Mouse (Mus musculus) hindbrain, embryonic 13.5 days (tissue): ENCODE measurements around the gene Pcx. TPM values are rescaled to one million over a fixed set of nuclear protein-coding genes. Genes with fewer than 3 reads are reported as not detected.

Source experiments
- ATAC-seq: fragments of 200-750 bp; cut with Nextera tagmentation; 2 replicates; pipeline ENCODE4 v1.8.0; 2017; ENCODE audit warnings: moderate TSS enrichment; ENCODE audit not compliant: low FRiP score
- H3K27ac ChIP-seq: fragments of 300-500 bp; sonication (generic); 2 replicates; pipeline ENCODE4 v1.5.1; 2015; ENCODE audit warnings: inconsistent platforms, mild to moderate bottlenecking, moderate library complexity
- H3K27me3 ChIP-seq: fragments of 300-500 bp; sonication (generic); 2 replicates; pipeline ENCODE4 v1.6.1; 2015; ENCODE audit warnings: mild to moderate bottlenecking, inconsistent platforms
- H3K36me3 ChIP-seq: fragments of 300-500 bp; sonication (generic); 2 replicates; pipeline ENCODE4 v1.6.1; 2015; ENCODE audit warnings: mild to moderate bottlenecking, inconsistent platforms
- H3K4me1 ChIP-seq: fragments of 300-500 bp; sonication (generic); replicated peaks from 2 replicates; pipeline ENCODE4 v1.6.1; 2015; ENCODE audit warnings: inconsistent platforms
- H3K4me2 ChIP-seq: fragments of 300-500 bp; sonication (generic); 2 replicates; pipeline ENCODE4 v1.6.1; 2015; ENCODE audit warnings: inconsistent platforms, mild to moderate bottlenecking, moderate library complexity
- H3K4me3 ChIP-seq: fragments of 300-500 bp; sonication (generic); 2 replicates; pipeline ENCODE4 v1.5.1; 2015; ENCODE audit warnings: mild to moderate bottlenecking, inconsistent platforms
- H3K9ac ChIP-seq: fragments of 300-500 bp; sonication (generic); 2 replicates; pipeline ENCODE4 v1.6.1; 2015; ENCODE audit warnings: mild to moderate bottlenecking, inconsistent platforms
- H3K9me3 ChIP-seq: fragments of 300-500 bp; sonication (generic); 2 replicates; pipeline ENCODE4 v1.6.1; 2016; ENCODE audit warnings: inconsistent platforms
- WGBS: fragments of 180-500 bp; shearing (Covaris S2); methylation state at CpG from one replicate; pipeline ENCODE4 v1.1.7; 2015; 5-methylcytosine and 5-hydroxymethylcytosine counted together
- polyA plus RNA-seq: library from polyadenylated mRNA; unstranded; fragments of >200 nt; fragmentation: Nextera tagmentation; extraction: Ambion mirVana; gene quantifications from 2 replicates; pipeline ENCODE4 v1.2.1, GENCODE M21; 2015

The Pcx gene
- polyA plus RNA-seq, 1 experiment from 2014 or later: 24.3 TPM

- Histone ChIP-seq H3K9ac (no peak overlapping the region), H3K27me3 (no peaks in the 10 kb centered on the region), H3K9me3 (no peaks in the 10 kb centered on the region), H3K4me1 (no peaks in the 10 kb centered on the region), H3K4me3 (no peak overlapping the region), H3K36me3 (no peaks in the 10 kb centered on the region), H3K4me2 (no peak overlapping the region), H3K27ac (no peak overlapping the region)
- WGBS: 83% methylated on average over 3 of the region's 3 CpGs
- ATAC-seq: no peak
Measured at GRCm38 (mm10) chr19:4540992-4541391, 30.7 kb downstream of the Pcx start.

GRCm38 (mm10) chr19:4542081-4542480, 31.8 kb downstream of the Pcx start:
- Histone ChIP-seq H3K4me3 (no peak overlapping the region), H3K36me3 (no peaks in the 10 kb centered on the region), H3K9me3 (no peaks in the 10 kb centered on the region), H3K9ac (no peak overlapping the region), H3K4me2 (no peak overlapping the region), H3K27me3 (no peaks in the 10 kb centered on the region), H3K27ac (no peak overlapping the region), H3K4me1 (no peaks in the 10 kb centered on the region)
- ATAC-seq: no peak

GRCm38 (mm10) chr19:4545091-4545490, 34.8 kb downstream of the Pcx start:
- Histone ChIP-seq H3K4me2 (no peak overlapping the region), H3K27me3 (no peaks in the 10 kb centered on the region), H3K9me3 (no peaks in the 10 kb centered on the region), H3K4me1 (no peaks in the 10 kb centered on the region), H3K9ac (no peak overlapping the region), H3K27ac (no peak overlapping the region), H3K36me3 (no peaks in the 10 kb centered on the region), H3K4me3 (no peak overlapping the region)
- no peak for ATAC-seq
- WGBS: 90% methylated on average over 4 of the region's 4 CpGs

GRCm38 (mm10) chr19:4545841-4546240, 35.6 kb downstream of the Pcx start:
- Histone ChIP-seq H3K36me3 (no peaks in the 10 kb centered on the region), H3K4me2 (no peak overlapping the region), H3K9me3 (no peaks in the 10 kb centered on the region), H3K4me3 (no peak overlapping the region), H3K4me1 (no peaks in the 10 kb centered on the region), H3K27ac (no peak overlapping the region), H3K9ac (no peak overlapping the region), H3K27me3 (no peaks in the 10 kb centered on the region)
- WGBS: 90% methylated on average over 6 of the region's 6 CpGs
- no peak for ATAC-seq

- Histone ChIP-seq H3K9me3 (no peaks in the 10 kb centered on the region), H3K9ac (no peak overlapping the region), H3K36me3 (no peaks in the 10 kb centered on the region), H3K4me2 (no peak overlapping the region), H3K4me1 (no peaks in the 10 kb centered on the region), H3K27me3 (no peaks in the 10 kb centered on the region), H3K4me3 (no peak overlapping the region), H3K27ac (no peak overlapping the region)
- WGBS: 89% methylated on average over 6 of the region's 6 CpGs
- ATAC-seq: no peak
Measured at GRCm38 (mm10) chr19:4547801-4548200, 37.5 kb downstream of the Pcx start.

- H3K9me3 ChIP-seq: no peaks in the 10 kb centered on the region
- ATAC-seq: no peak
- H3K4me2 ChIP-seq: no peak overlapping the region
- no peak overlapping the region for H3K4me3 ChIP-seq
- H3K9ac ChIP-seq: no peak overlapping the region
- H3K4me1 ChIP-seq: no peaks in the 10 kb centered on the region
- no peak overlapping the region for H3K27ac ChIP-seq
- no peaks in the 10 kb centered on the region for H3K27me3 ChIP-seq
- WGBS: 74% methylated on average over 3 of the region's 3 CpGs
- no peaks in the 10 kb centered on the region for H3K36me3 ChIP-seq
Measured at GRCm38 (mm10) chr19:4548305-4548883, 38.1 kb downstream of the Pcx start.

GRCm38 (mm10) chr19:4554248-4554647, 44.0 kb downstream of the Pcx start:
- no peak for ATAC-seq
- no peaks in the 10 kb centered on the region for H3K36me3 ChIP-seq
- H3K9ac ChIP-seq: no peak overlapping the region
- H3K27me3 ChIP-seq: no peaks in the 10 kb centered on the region
- no peaks in the 10 kb centered on the region for H3K9me3 ChIP-seq
- no peak overlapping the region for H3K4me2 ChIP-seq
- peaks cover 15% of the 10 kb centered on the region for H3K4me1 ChIP-seq
- H3K27ac ChIP-seq: no peak overlapping the region
- no peak overlapping the region for H3K4me3 ChIP-seq

GRCm38 (mm10) chr19:4555086-4555485, 44.8 kb downstream of the Pcx start:
- H3K27ac ChIP-seq: no peak overlapping the region
- WGBS: 72% methylated on average over 7 of the region's 7 CpGs
- no peaks in the 10 kb centered on the region for H3K9me3 ChIP-seq
- H3K36me3 ChIP-seq: no peaks in the 10 kb centered on the region
- no peak overlapping the region for H3K4me2 ChIP-seq
- no peak for ATAC-seq
- H3K9ac ChIP-seq: no peak overlapping the region
- no peak overlapping the region for H3K4me3 ChIP-seq
- no peaks in the 10 kb centered on the region for H3K27me3 ChIP-seq
- H3K4me1 ChIP-seq: peaks cover 24% of the 10 kb centered on the region

GRCm38 (mm10) chr19:4556787-4557186, 46.5 kb downstream of the Pcx start:
- no peaks in the 10 kb centered on the region for H3K27me3 ChIP-seq
- WGBS: 89% methylated on average over 2 of the region's 2 CpGs
- H3K4me3 ChIP-seq: no peak overlapping the region
- H3K9ac ChIP-seq: no peak overlapping the region
- H3K4me1 ChIP-seq: peaks cover 27% of the 10 kb centered on the region
- no peaks in the 10 kb centered on the region for H3K9me3 ChIP-seq
- H3K36me3 ChIP-seq: no peaks in the 10 kb centered on the region
- no peak overlapping the region for H3K4me2 ChIP-seq
- no peak overlapping the region for H3K27ac ChIP-seq
- no peak for ATAC-seq

GRCm38 (mm10) chr19:4557796-4558569, 47.7 kb downstream of the Pcx start:
- Histone ChIP-seq H3K4me1 (peaks cover 27% of the 10 kb centered on the region), H3K27ac (peak overlapping the region; percentile 73), H3K4me3 (no peak overlapping the region), H3K9ac (no peak overlapping the region), H3K4me2 (no peak overlapping the region), H3K27me3 (no peaks in the 10 kb centered on the region), H3K36me3 (no peaks in the 10 kb centered on the region), H3K9me3 (no peaks in the 10 kb centered on the region)
- WGBS: 65% methylated on average over 8 of the region's 8 CpGs
- ATAC-seq: peak; percentile 77

GRCm38 (mm10) chr19:4558570-4558955, 48.3 kb downstream of the Pcx start:
- Histone ChIP-seq H3K4me2 (no peak overlapping the region), H3K4me1 (peaks cover 27% of the 10 kb centered on the region), H3K36me3 (no peaks in the 10 kb centered on the region), H3K27me3 (no peaks in the 10 kb centered on the region), H3K9me3 (no peaks in the 10 kb centered on the region), H3K27ac (peak overlapping the region; percentile 73), H3K4me3 (no peak overlapping the region), H3K9ac (peak overlapping the region; percentile 58; the same call in 1 of the 2 replicates)
- 64% methylated on average over 3 of the region's 3 CpGs for WGBS
- ATAC-seq: peak; percentile 57

GRCm38 (mm10) chr19:4559011-4559410, 48.7 kb downstream of the Pcx start:
- Histone ChIP-seq H3K9me3 (no peaks in the 10 kb centered on the region), H3K4me2 (no peak overlapping the region), H3K36me3 (no peaks in the 10 kb centered on the region), H3K9ac (no peak overlapping the region), H3K4me1 (peaks cover 27% of the 10 kb centered on the region), H3K27ac (peak overlapping the region; percentile 73), H3K4me3 (no peak overlapping the region), H3K27me3 (no peaks in the 10 kb centered on the region)
- 57% methylated on average over 3 of the region's 3 CpGs for WGBS
- no peak for ATAC-seq

GRCm38 (mm10) chr19:4559588-4559987, 49.3 kb downstream of the Pcx start:
- ATAC-seq: peak; percentile 59; the same call in 1 of the 2 replicates
- H3K4me1 ChIP-seq: peaks cover 27% of the 10 kb centered on the region
- WGBS: 49% methylated on average over 2 of the region's 2 CpGs

More at GRCm38 (mm10) chr19:4559588-4559987, 49.3 kb downstream of the Pcx start:
- Histone ChIP-seq H3K4me3 (no peak overlapping the region), H3K36me3 (no peaks in the 10 kb centered on the region), H3K4me2 (no peak overlapping the region), H3K27me3 (no peaks in the 10 kb centered on the region), H3K9ac (no peak overlapping the region), H3K9me3 (no peaks in the 10 kb centered on the region), H3K27ac (peak overlapping the region; percentile 73)
